Mouse (Mus musculus) cortical plate, adult 2 months (tissue): ENCODE measurements around the gene Umad1. TPM values are rescaled to one million over a fixed set of nuclear protein-coding genes. Genes with fewer than 3 reads are reported as not detected.

Experiments used
- H3K27ac ChIP-seq: fragments of 200-500 bp; 2 replicates; pipeline ENCODE4 v1.5.1; 2012; ENCODE audit warnings: low read length, control low read depth, inconsistent platforms; ENCODE audit not compliant: insufficient read depth
- H3K4me1 ChIP-seq: fragments of 200-500 bp; 2 replicates; pipeline ENCODE4 v1.6.1; 2011; ENCODE audit warnings: low read length; ENCODE audit not compliant: control insufficient read depth, insufficient read depth
- H3K4me3 ChIP-seq: fragments of 200-500 bp; 2 replicates; pipeline ENCODE4 v1.5.1; 2011; ENCODE audit warnings: mild to moderate bottlenecking, low read length, control low read depth; ENCODE audit not compliant: insufficient read depth
- CTCF ChIP-seq: fragments of 200-500 bp; IDR thresholded peaks from 2 replicates; pipeline ENCODE4 v1.5.1; 2011; ENCODE audit warnings: mild to moderate bottlenecking, control low read depth, low read length; ENCODE audit not compliant: insufficient read depth; ENCODE audit errors: extremely low read depth
- POLR2A ChIP-seq: fragments of 200-500 bp; IDR thresholded peaks from 2 replicates; pipeline ENCODE4 v1.6.1; 2011; ENCODE audit warnings: mild to moderate bottlenecking, low read length, control low read depth; ENCODE audit not compliant: insufficient read depth; ENCODE audit errors: extremely low read depth
- polyA plus RNA-seq: library from polyadenylated mRNA; depleted of rRNA; stranded (reverse); fragments of >200 nt; gene quantifications from 2 replicates; pipeline ENCODE4 v1.2.3, GENCODE M21; 2012

The Umad1 gene
- polyA plus RNA-seq, 1 experiment, result 40.2 TPM

GRCm38 (mm10) chr6:8421959-8422581 is 163.0 kb downstream of the Umad1 start:
- Histone ChIP-seq H3K27ac (no peak overlapping the region), H3K4me3 (no peak overlapping the region), H3K4me1 (peaks cover 4% of the 10 kb centered on the region; the same call in 1 of the 2 replicates)
- TF ChIP-seq CTCF, result no peak
- no peak for TF ChIP-seq POLR2A

- no peak for TF ChIP-seq POLR2A
- no peak for TF ChIP-seq CTCF
- peaks cover 4% of the 10 kb centered on the region; the same call in 1 of the 2 replicates for H3K4me1 ChIP-seq
- H3K4me3 ChIP-seq, result no peak overlapping the region
- H3K27ac ChIP-seq, result no peak overlapping the region
Observed at GRCm38 (mm10) chr6:8423142-8423541, 164.1 kb downstream of the Umad1 start.

- H3K4me1 ChIP-seq, result peaks cover 2% of the 10 kb centered on the region
- no peak for TF ChIP-seq CTCF
- no peak for TF ChIP-seq POLR2A
- H3K27ac ChIP-seq, result no peak overlapping the region
- H3K4me3 ChIP-seq, result no peak overlapping the region
Observed at GRCm38 (mm10) chr6:8427692-8428091, 168.6 kb downstream of the Umad1 start.

- TF ChIP-seq POLR2A (no peak), CTCF (no peak)
- H3K4me3 ChIP-seq, result no peak overlapping the region
- H3K27ac ChIP-seq, result no peak overlapping the region
- H3K4me1 ChIP-seq, result peaks cover 2% of the 10 kb centered on the region; the same call in 1 of the 2 replicates
Observed at GRCm38 (mm10) chr6:8430610-8431234, 171.6 kb downstream of the Umad1 start.

GRCm38 (mm10) chr6:8433179-8433578 is 174.1 kb downstream of the Umad1 start:
- Histone ChIP-seq H3K4me3 (no peak overlapping the region), H3K27ac (no peak overlapping the region), H3K4me1 (peaks cover 2% of the 10 kb centered on the region; the same call in 1 of the 2 replicates)
- TF ChIP-seq POLR2A, result no peak
- no peak for TF ChIP-seq CTCF

- no peak overlapping the region for H3K4me3 ChIP-seq
- H3K4me1 ChIP-seq, result no peaks in the 10 kb centered on the region
- no peak for TF ChIP-seq POLR2A
- TF ChIP-seq CTCF, result no peak
- no peak overlapping the region for H3K27ac ChIP-seq
Observed at GRCm38 (mm10) chr6:8437937-8438336, 178.8 kb downstream of the Umad1 start.

GRCm38 (mm10) chr6:8441814-8442213 is 182.7 kb downstream of the Umad1 start:
- TF ChIP-seq CTCF (no peak), POLR2A (no peak)
- no peaks in the 10 kb centered on the region; the same call in 1 of the 2 replicates for H3K4me1 ChIP-seq
- H3K4me3 ChIP-seq, result no peak overlapping the region
- H3K27ac ChIP-seq, result no peak overlapping the region

GRCm38 (mm10) chr6:8446786-8447185 is 187.7 kb downstream of the Umad1 start:
- peak overlapping the region; percentile 39; the same call in 1 of the 2 replicates for H3K27ac ChIP-seq

GRCm38 (mm10) chr6:8455599-8455998 is 196.5 kb downstream of the Umad1 start:
- no peak overlapping the region for H3K4me3 ChIP-seq
- TF ChIP-seq CTCF (no peak), POLR2A (no peak)
- H3K4me1 ChIP-seq, result no peaks in the 10 kb centered on the region
- no peak overlapping the region for H3K27ac ChIP-seq

More at GRCm38 (mm10) chr6:8446786-8447185, 187.7 kb downstream of the Umad1 start:
- no peaks in the 10 kb centered on the region; the same call in 1 of the 2 replicates for H3K4me1 ChIP-seq
- TF ChIP-seq POLR2A (no peak), CTCF (no peak)
- H3K4me3 ChIP-seq, result no peak overlapping the region

GRCm38 (mm10) chr6:8458596-8458995 is 199.5 kb downstream of the Umad1 start:
- Histone ChIP-seq H3K27ac (no peak overlapping the region), H3K4me1 (no peaks in the 10 kb centered on the region), H3K4me3 (no peak overlapping the region)
- TF ChIP-seq CTCF, result no peak
- TF ChIP-seq POLR2A, result no peak
